Mouse (Mus musculus): ENCODE data around the gene Atg4d. TPM values are rescaled to one million over a fixed set of nuclear protein-coding genes. Genes with fewer than 3 reads are reported as not detected.
"Not testable (repeated sequence)": the region's sequence is repeated elsewhere in the genome, so short reads cannot be mapped to it uniquely, and the experiment has no call there.

Gene Atg4d
- polyA plus RNA-seq, 2 experiments from 2014 or later = 25.3 to 29.8 TPM

- ATAC-seq = no peak
Observed at GRCm38 (mm10) chr9:21314367-21315140, 49.5 kb downstream of the Atg4d start.

GRCm38 (mm10) chr9:21315421-21315820, 50.3 kb downstream of the Atg4d start:
- ATAC-seq = no peak

GRCm38 (mm10) chr9:21316696-21317095, 51.6 kb downstream of the Atg4d start:
- peak; percentile 49 for ATAC-seq

- ATAC-seq = no peak
Observed at GRCm38 (mm10) chr9:21318792-21319191, 53.7 kb downstream of the Atg4d start.

GRCm38 (mm10) chr9:21319503-21319902, 54.4 kb downstream of the Atg4d start:
- ATAC-seq = no peak

- peak; percentile 24 for ATAC-seq
Observed at GRCm38 (mm10) chr9:21320280-21320618, 55.2 kb downstream of the Atg4d start.

GRCm38 (mm10) chr9:21320619-21321512, 55.8 kb downstream of the Atg4d start, which contains the start of gene Slc44a2:
TSS of gene Slc44a2 (plus strand) at chr9:21320698.
- peak; percentile 65 for ATAC-seq

- peak; percentile 63 for ATAC-seq
Observed at GRCm38 (mm10) chr9:21321513-21321835, 56.4 kb downstream of the Atg4d start.

GRCm38 (mm10) chr9:21322211-21322916, 57.3 kb downstream of the Atg4d start:
- ATAC-seq = peak; percentile 32

- not testable (repeated sequence) for ATAC-seq
Observed at GRCm38 (mm10) chr9:21322917-21323297, 57.8 kb downstream of the Atg4d start.

- ATAC-seq = no peak
Observed at GRCm38 (mm10) chr9:21324269-21324668, 59.2 kb downstream of the Atg4d start.

Other genes starting within 250 kb of the Atg4d start
- gene Icam1, start 249.3 kb upstream of the Atg4d start, polyA plus RNA-seq (2017; shearing (Covaris generic)) = 100 to 1,000 TPM in 1 of 2 experiments, 10 to 100 TPM in 1; 66.8 to 106 TPM
- gene Icam4, start 235.9 kb upstream of the Atg4d start, polyA plus RNA-seq (2017; shearing (Covaris generic)) = 1 to 10 TPM; 2.7 to 3.5 TPM
- gene Icam5, start 233.2 kb upstream of the Atg4d start, polyA plus RNA-seq (2017; shearing (Covaris generic)) = under 1 TPM in 1 of 2 experiments, not detected in 1; 0.20 TPM
- 1 to 10 TPM in 1 of 2 experiments, not detected in 1; 1.4 TPM for gene Zglp1, start 198.2 kb upstream of the Atg4d start, polyA plus RNA-seq (2017; shearing (Covaris generic))
- gene Gm49373, start 192.2 kb upstream of the Atg4d start, polyA plus RNA-seq (2017; shearing (Covaris generic)) = under 1 TPM in 1 of 2 experiments, not detected in 1; 0.75 TPM
- gene Fdx1l, start 191.7 kb upstream of the Atg4d start, polyA plus RNA-seq (2017; shearing (Covaris generic)) = 10 to 100 TPM; 13.9 to 16.5 TPM
- gene Gm38431, start 173.3 kb upstream of the Atg4d start, polyA plus RNA-seq (2017; shearing (Covaris generic)) = 1 to 10 TPM in 1 of 2 experiments, under 1 TPM in 1; 0.20 to 2.9 TPM
- 10 to 100 TPM; 18.5 to 21.1 TPM for gene Raver1, start 173.3 kb upstream of the Atg4d start, polyA plus RNA-seq (2017; shearing (Covaris generic))
- 10 to 100 TPM; 35.2 to 77.5 TPM for gene Tyk2, start 134.1 kb upstream of the Atg4d start, polyA plus RNA-seq (2017; shearing (Covaris generic))
- 100 to 1,000 TPM; 100 to 115 TPM for gene Cdc37, start 115.3 kb upstream of the Atg4d start, polyA plus RNA-seq (2017; shearing (Covaris generic))
- 1 to 10 TPM in 1 of 2 experiments, under 1 TPM in 1; 0.67 to 1.3 TPM for gene Pde4a, start 99.6 kb upstream of the Atg4d start, polyA plus RNA-seq (2017; shearing (Covaris generic))
- 10 to 100 TPM; 20.1 to 43.4 TPM for gene Keap1, start 25.9 kb upstream of the Atg4d start, polyA plus RNA-seq (2017; shearing (Covaris generic))
- under 1 TPM in 1 of 2 experiments, not detected in 1; 0.12 TPM for gene S1pr5, start 16.9 kb upstream of the Atg4d start, polyA plus RNA-seq (2017; shearing (Covaris generic))
- 10 to 100 TPM; 25.2 to 45.3 TPM for gene Kri1, start 22.7 kb downstream of the Atg4d start, polyA plus RNA-seq (2017; shearing (Covaris generic))
- 100 to 1,000 TPM; 124 to 126 TPM for gene Cdkn2d, start 26.1 kb downstream of the Atg4d start, polyA plus RNA-seq (2017; shearing (Covaris generic))
- gene Ap1m2, start 47.0 kb downstream of the Atg4d start, polyA plus RNA-seq (2017; shearing (Covaris generic)) = 1 to 10 TPM; 2.4 to 2.9 TPM
- 100 to 1,000 TPM; 242 to 364 TPM for gene Slc44a2, start 55.4 kb downstream of the Atg4d start, polyA plus RNA-seq (2017; shearing (Covaris generic))
- gene Ilf3, start 102.6 kb downstream of the Atg4d start, polyA plus RNA-seq (2017; shearing (Covaris generic)) = 100 to 1,000 TPM; 127 to 203 TPM
- gene Qtrt1, start 146.5 kb downstream of the Atg4d start, polyA plus RNA-seq (2017; shearing (Covaris generic)) = 10 to 100 TPM; 32.1 to 46.9 TPM
- gene Dnm2, start 159.6 kb downstream of the Atg4d start, polyA plus RNA-seq (2017; shearing (Covaris generic)) = 100 to 1,000 TPM in 1 of 2 experiments, 10 to 100 TPM in 1; 97.0 to 119 TPM
- gene Tmed1, start 245.0 kb downstream of the Atg4d start, polyA plus RNA-seq (2017; shearing (Covaris generic)) = 1 to 10 TPM; 6.4 to 8.2 TPM